Mouse (Mus musculus) ovary, postnatal 36 days (tissue): ENCODE measurements around the gene Ddc.

ENCODE experiments used
- DNase-seq: peaks from one replicate; pipeline ENCODE4 v3.0.0; 2022; ENCODE audit warnings: low spot score, mixed read lengths

Ddc gene

GRCm38 (mm10) chr11:11781728-11782127, 116.2 kb downstream of the Ddc start:
- no peak for DNase-seq

DNA sequence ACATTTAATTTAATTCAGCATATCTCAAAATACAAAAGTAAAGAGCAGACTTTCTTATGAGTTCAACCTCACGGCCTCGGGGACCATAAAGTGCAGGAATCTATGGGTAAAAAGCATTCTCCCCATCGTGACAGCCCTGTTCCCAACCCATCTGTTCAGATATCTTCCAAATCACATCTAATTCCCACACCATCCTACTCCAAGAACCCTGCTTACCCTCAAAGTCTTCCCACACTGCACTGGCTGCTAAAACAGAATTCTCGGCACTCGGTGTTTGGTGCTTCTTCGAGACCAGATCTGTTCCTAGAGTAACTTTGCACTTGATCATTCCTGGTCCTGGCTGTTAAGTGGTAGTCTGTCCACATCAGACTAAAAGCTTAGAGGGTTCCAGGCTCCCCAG, 119.6 kb downstream of the Ddc start:
- no peak for DNase-seq

- no peak for DNase-seq
These were observed 120.1 kb downstream of the Ddc start for GRCm38 (mm10) chr11:11777796-11778195.

GRCm38 (mm10) chr11:11777246-11777645, 120.7 kb downstream of the Ddc start:
- no peak for DNase-seq

DNA sequence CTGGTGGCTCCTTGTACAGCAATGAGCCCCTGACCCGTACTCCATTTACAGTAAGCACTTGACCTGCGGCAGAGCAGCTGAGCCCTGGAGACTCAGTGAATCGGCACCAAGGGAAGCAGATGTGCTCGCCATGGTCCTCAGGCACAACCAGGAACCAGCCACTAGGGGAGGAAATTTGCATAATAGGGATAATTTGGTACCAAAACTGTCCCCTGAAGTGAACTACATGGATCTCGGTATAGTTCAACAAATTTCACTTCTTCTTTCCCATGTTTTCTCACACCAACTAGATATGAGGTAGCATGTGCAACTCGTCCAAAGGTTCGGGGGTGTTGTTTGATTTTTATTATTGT, 121.1 kb downstream of the Ddc start:
- DNase-seq: no peak

- no peak for DNase-seq
These were observed 121.7 kb downstream of the Ddc start for GRCm38 (mm10) chr11:11776071-11776821.

- DNase-seq: no peak
These were observed 123.1 kb downstream of the Ddc start for GRCm38 (mm10) chr11:11774893-11775292.

DNA sequence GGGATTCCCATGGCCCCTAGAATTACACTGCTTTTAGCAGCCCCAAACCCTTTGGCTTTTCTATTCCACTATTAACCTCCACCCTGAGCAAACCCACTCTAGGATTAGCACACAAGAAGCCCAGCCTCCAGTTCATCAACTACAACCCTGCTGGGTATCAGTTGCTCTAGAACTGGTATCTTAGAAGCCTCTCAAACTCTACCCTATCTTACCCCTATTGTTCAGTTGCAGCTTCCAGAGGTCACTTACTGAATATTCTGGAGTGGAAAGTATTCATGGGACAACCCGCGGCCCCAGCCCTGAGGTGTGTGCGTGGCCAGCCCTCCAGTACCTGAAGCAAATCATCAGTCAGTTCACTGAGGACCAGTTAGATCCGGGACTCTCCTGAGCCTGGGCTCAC, 123.6 kb downstream of the Ddc start:
- DNase-seq: no peak

DNA sequence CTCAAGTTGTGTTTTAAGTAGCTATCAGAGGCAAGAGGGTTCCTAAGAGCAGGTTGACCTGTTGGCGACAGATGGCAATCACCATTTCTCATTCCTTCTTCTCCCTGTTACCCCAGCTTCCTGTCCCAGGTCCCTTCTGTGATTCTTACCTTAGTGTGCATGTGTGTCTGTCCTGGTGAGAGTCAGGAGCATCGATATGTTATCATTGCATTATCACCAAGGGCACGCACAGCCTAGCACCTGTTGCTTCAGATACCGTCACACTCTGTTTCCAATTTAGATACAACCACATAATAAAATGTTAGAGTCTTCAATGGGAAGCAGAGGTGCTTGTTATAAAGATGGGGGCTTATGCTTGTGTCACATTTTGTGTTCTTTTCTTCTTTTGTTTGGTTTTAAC, 125.7 kb downstream of the Ddc start:
- no peak for DNase-seq

DNA sequence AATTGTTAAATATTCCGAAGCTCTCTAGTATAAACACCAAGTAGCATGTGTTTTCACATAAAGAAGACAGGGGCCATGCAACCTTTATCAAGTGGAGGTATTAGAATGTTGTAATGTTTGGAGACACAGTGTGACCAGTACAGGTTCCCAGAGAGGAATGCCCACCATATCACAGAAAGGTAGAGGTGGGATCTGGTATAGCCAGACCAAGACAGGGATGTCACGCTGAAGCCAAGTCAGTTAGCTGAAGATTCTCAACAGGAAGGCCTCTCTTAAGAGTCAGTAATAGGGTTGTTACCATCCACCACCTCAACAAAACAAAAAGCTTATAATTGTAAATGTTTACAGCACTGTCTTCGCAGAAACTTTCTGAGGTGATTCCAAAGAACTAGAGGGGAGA, 127.3 kb downstream of the Ddc start:
- no peak for DNase-seq

DNA sequence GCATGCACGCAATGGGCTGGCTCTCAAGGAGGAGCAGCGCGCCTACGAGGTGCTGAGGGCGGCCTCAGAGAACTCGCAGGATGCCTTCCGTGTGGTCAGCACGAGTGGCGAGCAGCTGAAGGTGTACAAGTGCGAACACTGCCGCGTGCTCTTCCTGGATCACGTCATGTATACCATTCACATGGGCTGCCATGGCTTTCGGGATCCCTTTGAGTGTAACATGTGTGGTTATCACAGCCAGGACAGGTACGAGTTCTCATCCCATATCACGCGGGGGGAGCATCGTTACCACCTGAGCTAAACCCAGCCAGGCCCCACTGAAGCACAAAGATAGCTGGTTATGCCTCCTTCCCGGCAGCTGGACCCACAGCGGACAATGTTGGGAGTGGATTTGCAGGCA, 128.7 kb downstream of the Ddc start:
- DNase-seq: no peak

GRCm38 (mm10) chr11:11768057-11768456, 129.9 kb downstream of the Ddc start:
- DNase-seq: no peak

GRCm38 (mm10) chr11:11766736-11767135, 131.2 kb downstream of the Ddc start:
- no peak for DNase-seq

- no peak for DNase-seq
These were observed 131.8 kb downstream of the Ddc start for GRCm38 (mm10) chr11:11766105-11766504.

DNA sequence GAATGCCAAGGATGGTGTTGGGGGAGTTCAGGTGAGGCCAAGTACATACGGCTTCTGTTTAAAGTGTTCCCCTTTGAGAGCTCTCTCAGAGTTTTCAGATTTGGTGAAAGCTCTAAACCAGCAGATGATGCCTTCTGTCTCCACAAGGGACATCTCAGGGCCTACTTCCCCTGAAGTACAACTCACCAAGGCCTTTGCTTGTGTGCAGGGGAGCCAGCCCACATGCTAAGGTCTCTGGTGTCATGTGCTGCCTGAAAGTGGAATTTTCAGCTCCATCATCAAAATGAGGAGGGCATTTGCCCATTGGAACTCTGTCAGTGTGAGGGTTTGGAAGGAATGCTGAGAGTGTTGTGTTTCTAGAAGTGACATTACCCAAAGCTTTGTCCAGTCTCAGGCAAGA, 132.5 kb downstream of the Ddc start:
- no peak for DNase-seq
